Mouse (Mus musculus) testis, adult 2 months (tissue): ENCODE data around the gene Dpep3.

Experiments
- CTCF ChIP-seq: fragments of 200-500 bp; IDR thresholded peaks from 2 replicates; pipeline ENCODE4 v1.5.1; 2012; ENCODE audit warnings: low read depth, mild to moderate bottlenecking, inconsistent platforms, low read length, moderate library complexity; ENCODE audit not compliant: control insufficient read depth, insufficient read depth, insufficient replicate concordance
- POLR2A ChIP-seq: fragments of 200-500 bp; IDR thresholded peaks from 2 replicates; pipeline ENCODE4 v1.6.1; 2012; ENCODE audit warnings: low read depth, mild to moderate bottlenecking, inconsistent platforms, low read length, moderate library complexity; ENCODE audit not compliant: control insufficient read depth

DNA sequence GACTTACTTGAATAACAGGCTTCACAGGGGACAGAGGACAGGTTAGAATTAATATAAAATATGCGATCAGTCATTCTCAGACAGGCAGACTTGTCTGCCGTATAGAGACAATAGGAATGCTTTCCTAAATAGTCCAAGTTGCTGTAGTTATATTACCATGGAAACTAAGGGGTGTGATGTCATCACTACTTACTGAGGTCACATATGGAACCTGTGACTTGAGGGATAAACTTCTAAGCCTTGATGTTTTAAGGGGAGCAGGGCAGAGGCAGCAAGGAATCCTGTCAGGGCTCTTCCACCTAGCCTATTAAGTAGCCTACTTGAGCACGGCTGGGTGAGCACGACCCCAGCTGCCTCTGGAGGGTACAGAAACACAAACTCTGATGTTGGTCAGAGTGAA, 26.6 kb upstream of the Dpep3 start, which contains the start of gene Dpep2nb:
- TF ChIP-seq CTCF = no peak
- no peak for TF ChIP-seq POLR2A
